Comparison of ENCODE assay signal across 14 mouse cellular contexts in genomic region chr7:55995013-55995412, GRCm38 (mm10). TPM values are rescaled to one million over a fixed set of nuclear protein-coding genes. Genes with fewer than 3 reads are reported as not detected.
DNase-seq lines count a peak whose midpoint lies in the region; ATAC-seq and TF ChIP-seq lines count a peak whose summit lies in the region.
"Had no signal": no experiment of that assay in that cellular context is flagged by ENCODE, and none has a peak within 500 bp of the region (broad histone marks: within the 10 kb centered on the region; RNA-seq: fewer than 3 reads in every experiment).

No protein-coding gene starts in this region.

- WGBS in neural tube, embryonic 13.5 days = 27% methylated on average over 4 of the region's 4 CpGs

- H3K4me1 ChIP-seq in neural tube, embryonic 13.5 days (replicated peaks) = peaks cover 11% of the 10 kb centered on the region
- H3K4me1 ChIP-seq: stomach, embryonic 15.5 days had no signal

- no peak overlapping the region for H3K4me2 ChIP-seq in neural tube, embryonic 13.5 days
- H3K4me2 ChIP-seq: liver, embryonic 13.5 days; stomach, embryonic 15.5 days had no signal

- no peaks in the 10 kb centered on the region for H3K9me3 ChIP-seq in neural tube, embryonic 13.5 days
- H3K9me3 ChIP-seq: liver, embryonic 13.5 days; stomach, embryonic 15.5 days had no signal

- ATAC-seq in neural tube, embryonic 13.5 days (ENCODE audit: low read depth) = peak; percentile 63; the same call in 1 of the 2 replicates

- no peaks in the 10 kb centered on the region for H3K27me3 ChIP-seq in neural tube, embryonic 13.5 days
- H3K27me3 ChIP-seq: liver, embryonic 13.5 days; stomach, embryonic 15.5 days had no signal

- peak overlapping the region; percentile 89 for H3K27ac ChIP-seq in layer of hippocampus, adult 2 months
- H3K27ac ChIP-seq in neural tube, embryonic 13.5 days (replicated peaks) = no peak overlapping the region
- H3K27ac ChIP-seq: stomach, embryonic 15.5 days had no signal

- H3K9ac ChIP-seq in neural tube, embryonic 13.5 days = no peak overlapping the region
- H3K9ac ChIP-seq: liver, embryonic 13.5 days; stomach, embryonic 15.5 days had no signal

- 0 out of 2 replicates have a peak, but pooled peaks cover 3% of the 10 kb centered on the region for H3K36me3 ChIP-seq in neural tube, embryonic 13.5 days
- H3K36me3 ChIP-seq: stomach, embryonic 15.5 days had no signal

- TF ChIP-seq CTCF in layer of hippocampus, adult 2 months (conservative IDR thresholded peaks at IDR 0.05) = peak; percentile 43

- DNase-seq in embryo, embryonic 11 days = peak; percentile 4
- DNase-seq in embryo, embryonic 10 days (ENCODE audit: low spot score) = no peak
- peak; percentile 31 for DNase-seq in retina, postnatal 1 day
- DNase-seq in retina, embryonic 14.5 days (ENCODE audit: low spot score) = no peak
- DNase-seq in layer of hippocampus, adult 2 months (ENCODE audit: low spot score in 2 of 2) = peak; percentile 57 to 67
- no peak for DNase-seq in cerebellum, postnatal 10 days
- no peak for DNase-seq in kidney, adult 8-10 months
- DNase-seq: adrenal gland, postnatal 25 days; cerebellum, postnatal 25 days; kidney, postnatal 4 days; liver, embryonic 13.5 days; lung, postnatal 4 days had no signal

- H3K4me3 ChIP-seq in layer of hippocampus, adult 2 months = no peak overlapping the region
- H3K4me3 ChIP-seq in neural tube, embryonic 13.5 days = no peak overlapping the region
- H3K4me3 ChIP-seq: liver, embryonic 13.5 days; stomach, embryonic 15.5 days had no signal

RNA-seq across cellular contexts. Expression of gene Nipa1, which starts 24.7 kb away (rescaled TPM):
- 10 to 100 TPM; 56.6 to 59.1 TPM for total RNA-seq in layer of hippocampus, adult 2 months (2021)
- polyA plus RNA-seq in neural tube, embryonic 13.5 days (2015; fragmentation: Nextera tagmentation; extraction: Ambion mirVana) = 23.4 and 25.9 TPM in 2 replicates

RNA-seq across cellular contexts. Expression of gene Nipa2, which starts 32.7 kb away (rescaled TPM):
- 10 to 100 TPM; 44.3 to 49.9 TPM for total RNA-seq in layer of hippocampus, adult 2 months (2021)
- polyA plus RNA-seq in neural tube, embryonic 13.5 days (2015; fragmentation: Nextera tagmentation; extraction: Ambion mirVana) = 40.3 and 42.0 TPM in 2 replicates

RNA-seq across cellular contexts. Expression of gene Herc2, which starts 55.0 kb away (rescaled TPM):
- total RNA-seq in layer of hippocampus, adult 2 months (2021) = 100 to 1,000 TPM; 136 to 146 TPM
- polyA plus RNA-seq in neural tube, embryonic 13.5 days (2015; fragmentation: Nextera tagmentation; extraction: Ambion mirVana) = 41.3 and 48.2 TPM in 2 replicates

Comparison
In these comparisons a context has a peak if more than half of its experiments do, and no peak if none do; other contexts are left out.
1. DNase-seq: peak in embryo, embryonic 11 days (single experiment), retina, postnatal 1 day (single experiment) and layer of hippocampus, adult 2 months (2 of 2); none in embryo, embryonic 10 days (single experiment), retina, embryonic 14.5 days (single experiment), cerebellum, postnatal 10 days (0 of 2) and kidney, adult 8-10 months (0 of 2).